Mouse (Mus musculus) testis, adult 2 months (tissue): ENCODE results near the gene Chmp6. TPM values are rescaled to one million over a fixed set of nuclear protein-coding genes. Genes with fewer than 3 reads are reported as not detected.

Experiments used
- H3K27ac ChIP-seq: fragments of 200-500 bp; 2 replicates; pipeline ENCODE4 v1.5.1; 2012; ENCODE audit warnings: low read depth, low read length; ENCODE audit not compliant: control insufficient read depth, insufficient read depth
- H3K27me3 ChIP-seq: fragments of 200-500 bp; 2 replicates; pipeline ENCODE4 v1.6.1; 2012; ENCODE audit warnings: mild to moderate bottlenecking, low read length, moderate library complexity; ENCODE audit not compliant: control insufficient read depth, insufficient read depth
- H3K36me3 ChIP-seq: fragments of 200-500 bp; 2 replicates; pipeline ENCODE4 v1.6.1; 2012; ENCODE audit warnings: mild to moderate bottlenecking, low read length; ENCODE audit not compliant: control insufficient read depth, insufficient read depth
- H3K4me1 ChIP-seq: fragments of 200-500 bp; 2 replicates; pipeline ENCODE4 v1.6.1; 2012; ENCODE audit warnings: low read length; ENCODE audit not compliant: control insufficient read depth, insufficient read depth
- H3K4me3 ChIP-seq: fragments of 200-500 bp; 2 replicates; pipeline ENCODE4 v1.5.1; 2012; ENCODE audit warnings: low read depth, mild to moderate bottlenecking, low read length, moderate library complexity, mixed read lengths; ENCODE audit not compliant: control insufficient read depth
- CTCF ChIP-seq: fragments of 200-500 bp; IDR thresholded peaks from 2 replicates; pipeline ENCODE4 v1.5.1; 2012; ENCODE audit warnings: low read depth, mild to moderate bottlenecking, inconsistent platforms, low read length, moderate library complexity; ENCODE audit not compliant: control insufficient read depth, insufficient read depth, insufficient replicate concordance
- POLR2A ChIP-seq: fragments of 200-500 bp; IDR thresholded peaks from 2 replicates; pipeline ENCODE4 v1.6.1; 2012; ENCODE audit warnings: low read depth, mild to moderate bottlenecking, inconsistent platforms, low read length, moderate library complexity; ENCODE audit not compliant: control insufficient read depth
- polyA plus RNA-seq: library from polyadenylated mRNA; depleted of rRNA; stranded (reverse); fragments of >200 nt; gene quantifications from 2 replicates; pipeline ENCODE4 v1.2.3, GENCODE M21; 2012; rRNA removed

Gene Chmp6
- polyA plus RNA-seq = 47.8 and 53.8 TPM in 2 replicates

GRCm38 (mm10) chr11:119913291-119913934, at the start of gene Chmp6:
TSS of gene Chmp6 (plus strand) at chr11:119913441.
- peak; percentile 48; the same call in 1 of the 2 replicates for TF ChIP-seq POLR2A
- TF ChIP-seq CTCF = 0 out of 2 replicates have a peak, but pooled peaks have one; percentile 2
- peaks cover 27% of the 10 kb centered on the region for H3K4me1 ChIP-seq

GRCm38 (mm10) chr11:119866837-119867236, 46.4 kb upstream of the Chmp6 start:
- H3K36me3 ChIP-seq = no peaks in the 10 kb centered on the region; the same call in 1 of the 2 replicates
- no peak overlapping the region for H3K27ac ChIP-seq
- H3K4me1 ChIP-seq = no peaks in the 10 kb centered on the region
- no peaks in the 10 kb centered on the region for H3K27me3 ChIP-seq
- peak overlapping the region; percentile 48 for H3K4me3 ChIP-seq
- TF ChIP-seq POLR2A (no peak), CTCF (no peak)

More at GRCm38 (mm10) chr11:119913291-119913934, at the start of gene Chmp6:
- peak within 1 kb of the TSS; percentile 90 for H3K4me3 ChIP-seq
- peaks cover 2% of the 10 kb centered on the region; the same call in 1 of the 2 replicates for H3K36me3 ChIP-seq
- peak within 1 kb of the TSS; percentile 29; the same call in 1 of the 2 replicates for H3K27ac ChIP-seq
- no peaks in the 10 kb centered on the region for H3K27me3 ChIP-seq

GRCm38 (mm10) chr11:119868138-119868537, 45.1 kb upstream of the Chmp6 start:
- H3K27ac ChIP-seq = no peak overlapping the region
- TF ChIP-seq CTCF = no peak
- TF ChIP-seq POLR2A = no peak
- H3K36me3 ChIP-seq = no peaks in the 10 kb centered on the region; the same call in 1 of the 2 replicates
- H3K27me3 ChIP-seq = no peaks in the 10 kb centered on the region
- no peaks in the 10 kb centered on the region for H3K4me1 ChIP-seq
- H3K4me3 ChIP-seq = no peak overlapping the region

- H3K4me1 ChIP-seq = no peaks in the 10 kb centered on the region
- H3K27ac ChIP-seq = no peak overlapping the region
- H3K4me3 ChIP-seq = no peak overlapping the region
- TF ChIP-seq CTCF (no peak), POLR2A (no peak)
- no peaks in the 10 kb centered on the region for H3K27me3 ChIP-seq
- no peaks in the 10 kb centered on the region; the same call in 1 of the 2 replicates for H3K36me3 ChIP-seq
Observed at GRCm38 (mm10) chr11:119868556-119868955, 44.7 kb upstream of the Chmp6 start.

- Histone ChIP-seq H3K4me3 (no peak overlapping the region), H3K36me3 (no peaks in the 10 kb centered on the region), H3K4me1 (no peaks in the 10 kb centered on the region), H3K27ac (no peak overlapping the region), H3K27me3 (no peaks in the 10 kb centered on the region)
- TF ChIP-seq CTCF = no peak
- TF ChIP-seq POLR2A = no peak
Observed at GRCm38 (mm10) chr11:119871141-119871540, 42.1 kb upstream of the Chmp6 start.

GRCm38 (mm10) chr11:119873643-119874042, 39.6 kb upstream of the Chmp6 start:
- Histone ChIP-seq H3K4me1 (no peaks in the 10 kb centered on the region), H3K27me3 (no peaks in the 10 kb centered on the region), H3K4me3 (no peak overlapping the region), H3K36me3 (no peaks in the 10 kb centered on the region), H3K27ac (no peak overlapping the region)
- TF ChIP-seq POLR2A (no peak), CTCF (no peak)

- no peaks in the 10 kb centered on the region for H3K36me3 ChIP-seq
Observed at GRCm38 (mm10) chr11:119874841-119875240, 38.4 kb upstream of the Chmp6 start.

More at GRCm38 (mm10) chr11:119874841-119875240, 38.4 kb upstream of the Chmp6 start:
- Histone ChIP-seq H3K4me1 (no peaks in the 10 kb centered on the region), H3K27me3 (no peaks in the 10 kb centered on the region), H3K4me3 (no peak overlapping the region), H3K27ac (no peak overlapping the region)
- TF ChIP-seq POLR2A (no peak), CTCF (no peak)
